Comparison of ENCODE assay signal across 19 mouse cellular contexts in the genomic region with DNA sequence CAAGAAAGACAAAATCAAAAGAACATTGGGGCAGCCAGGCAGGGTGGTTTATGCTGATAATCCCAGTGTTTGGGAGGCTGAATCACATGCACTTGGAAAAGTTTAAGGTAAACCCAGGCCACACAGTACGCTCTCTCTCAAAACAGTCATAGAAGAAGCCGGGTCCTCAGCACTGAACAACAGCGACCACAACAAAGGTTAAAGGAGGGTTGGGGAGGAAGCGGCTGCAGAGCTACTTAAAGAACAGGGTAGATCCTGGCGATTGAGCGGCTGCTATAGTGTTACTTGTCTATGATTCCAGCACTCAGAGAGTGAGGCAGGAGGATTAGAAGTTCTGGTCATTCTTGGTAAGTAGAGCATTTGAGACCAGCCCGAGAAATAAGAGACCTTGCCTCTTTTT. TPM values are rescaled to one million over a fixed set of nuclear protein-coding genes. Genes with fewer than 3 reads are reported as not detected.
DNase-seq lines count a peak whose midpoint lies in the region; TF ChIP-seq lines count a peak whose summit lies in the region.
"Had no signal": no experiment of that assay in that cellular context is flagged by ENCODE, and none has a peak within 500 bp of the region (broad histone marks: within the 10 kb centered on the region; RNA-seq: fewer than 3 reads in every experiment).

No protein-coding gene starts in this region.

- peak; percentile 19 for DNase-seq in thymus, adult 2 months
- no peak for DNase-seq in thymus, adult 18-20 months
- DNase-seq in induced T-regulatory cell, adult 2 months (ENCODE audit: low read depth) = peak; percentile 38
- DNase-seq in thymus, postnatal 10 days (ENCODE audit: low spot score in 2 of 2) = peak; percentile 8 to 27
- DNase-seq in thymus, postnatal 4 days = peak; percentile 31
- DNase-seq in c-Kit-positive CD71-positive TER-119-positive erythroid progenitor cells, embryonic 14.5 days (ENCODE audit: low spot score) = no peak
- no peak for DNase-seq in adrenal gland, adult 2 months
- DNase-seq in right cerebral cortex, postnatal 10 days (ENCODE audit: low spot score in 2 of 2) = no peak
- DNase-seq: adrenal gland, postnatal 10 days; cerebellum, adult 18-20 months; cerebellum, adult 9-11 months; cerebellum, postnatal 36 days; gastrocnemius, adult 2 months; gastrocnemius, postnatal 25 days had no signal

- TF ChIP-seq CTCF in thymus, adult 2 months (IDR thresholded peaks at IDR 0.05; ENCODE audit: borderline replicate concordance, control insufficient read depth, extremely low read depth, insufficient read depth, low read length, poor library complexity) = no peak

- H3K27me3 ChIP-seq in thymus, adult 2 months (ENCODE audit: control insufficient read depth, insufficient read depth, low read length) = no peaks in the 10 kb centered on the region
- H3K27me3 ChIP-seq: forebrain, embryonic 13.5 days; heart, embryonic 12.5 days had no signal

- peaks cover 4% of the 10 kb centered on the region; the same call in 1 of the 2 replicates for H3K4me1 ChIP-seq in thymus, adult 2 months (replicated peaks; ENCODE audit: control insufficient read depth, insufficient read depth, low read length)
- H3K4me1 ChIP-seq: embryonic facial prominence, embryonic 10.5 days; forebrain, embryonic 13.5 days; heart, embryonic 12.5 days; hindbrain, embryonic 10.5 days had no signal

- peaks cover 66% of the 10 kb centered on the region for H3K36me3 ChIP-seq in thymus, adult 2 months (ENCODE audit: control insufficient read depth, insufficient read depth, low read length)

- WGBS in thymus, adult 2 months = 15% methylated on average over 7 of the region's 7 CpGs

- no peak for TF ChIP-seq POLR2A in thymus, adult 2 months (IDR thresholded peaks at IDR 0.05; ENCODE audit: control insufficient read depth, extremely low read depth, insufficient read depth, low read length, poor library complexity)

- H3K4me3 ChIP-seq in thymus, adult 2 months (ENCODE audit: control insufficient read depth, insufficient read depth, low read length) = no peak overlapping the region
- H3K4me3 ChIP-seq: embryonic facial prominence, embryonic 10.5 days; forebrain, embryonic 13.5 days; gastrocnemius, adult 2 months; heart, embryonic 12.5 days; hindbrain, embryonic 10.5 days had no signal

- H3K27ac ChIP-seq in thymus, adult 2 months (ENCODE audit: control insufficient read depth, insufficient read depth, low read length) = no peak overlapping the region
- H3K27ac ChIP-seq: embryonic facial prominence, embryonic 10.5 days; forebrain, embryonic 13.5 days; gastrocnemius, adult 2 months; hindbrain, embryonic 10.5 days; hindbrain, embryonic 14.5 days had no signal

RNA-seq across cellular contexts. Expression of a gene that starts 38.3 kb away (rescaled TPM):
- 32.9 and 43.6 TPM in 2 replicates for polyA plus RNA-seq in thymus, adult 2 months (2012; rRNA removed)
- 10 to 100 TPM; 40.6 to 52.5 TPM for total RNA-seq in adrenal gland, adult 2 months (2021)
- 14.2 and 14.9 TPM in 2 replicates for polyA plus RNA-seq in adrenal gland, adult 2 months (2012; rRNA removed)

RNA-seq across cellular contexts. Expression of a gene that starts 46.0 kb away (rescaled TPM):
- 39.1 and 44.2 TPM in 2 replicates for polyA plus RNA-seq in thymus, adult 2 months (2012; rRNA removed)
- total RNA-seq in adrenal gland, adult 2 months (2021) = 100 to 1,000 TPM in 1 of 2 experiments, 10 to 100 TPM in 1; 42.1 to 124 TPM
- polyA plus RNA-seq in adrenal gland, adult 2 months (2012; rRNA removed) = 149 and 154 TPM in 2 replicates

Comparison
In these comparisons a context has a peak if more than half of its experiments do, and no peak if none do; other contexts are left out.
1. DNase-seq: peak in thymus, adult 2 months (single experiment), induced T-regulatory cell, adult 2 months (single experiment), thymus, postnatal 10 days (2 of 2) and thymus, postnatal 4 days (single experiment); none in thymus, adult 18-20 months (0 of 2), c-Kit-positive CD71-positive TER-119-positive erythroid progenitor cells, embryonic 14.5 days (single experiment), adrenal gland, adult 2 months (single experiment) and right cerebral cortex, postnatal 10 days (0 of 2).